Mouse (Mus musculus) stomach, postnatal 0 days (tissue): ENCODE results near the gene Borcs7. TPM values are rescaled to one million over a fixed set of nuclear protein-coding genes. Genes with fewer than 3 reads are reported as not detected.

Source experiments
- ATAC-seq: fragments of 200-750 bp; cut with Nextera tagmentation; 2 replicates; pipeline ENCODE4 v1.8.0; 2017; ENCODE audit not compliant: low FRiP score, low TSS enrichment
- DNase-seq: peaks from one replicate; pipeline ENCODE4 v3.0.0-alpha.2; 2016; ENCODE audit warnings: low spot score
- H3K27ac ChIP-seq: fragments of 300-500 bp; sonication (generic); replicated peaks from 2 replicates; pipeline ENCODE4 v1.5.1; 2014; ENCODE audit warnings: mild to moderate bottlenecking, control low read depth
- H3K27me3 ChIP-seq: fragments of 300-500 bp; sonication (generic); 2 replicates; pipeline ENCODE4 v1.6.1; 2014; ENCODE audit warnings: low read length; ENCODE audit not compliant: control insufficient read depth, insufficient read depth
- H3K36me3 ChIP-seq: fragments of 300-500 bp; sonication (generic); 2 replicates; pipeline ENCODE4 v1.6.1; 2014; ENCODE audit warnings: low read length, mixed read lengths; ENCODE audit not compliant: control insufficient read depth, insufficient read depth
- H3K4me1 ChIP-seq: fragments of 300-500 bp; sonication (generic); replicated peaks from 2 replicates; pipeline ENCODE4 v1.6.1; 2014; ENCODE audit warnings: antibody characterized with exemption; ENCODE audit not compliant: control insufficient read depth, insufficient read depth
- H3K4me2 ChIP-seq: fragments of 300-500 bp; sonication (generic); replicated peaks from 2 replicates; pipeline ENCODE4 v1.6.1; 2014; ENCODE audit warnings: low read depth, mild to moderate bottlenecking, control low read depth, moderate library complexity
- H3K4me3 ChIP-seq: fragments of 300-500 bp; sonication (generic); 2 replicates; pipeline ENCODE4 v1.5.1; 2014; ENCODE audit warnings: low read depth, low read length, control low read depth
- H3K9ac ChIP-seq: fragments of 300-500 bp; sonication (generic); 2 replicates; pipeline ENCODE4 v1.6.1; 2014; ENCODE audit warnings: mild to moderate bottlenecking, low read length, control low read depth, mixed read lengths
- H3K9me3 ChIP-seq: fragments of 300-500 bp; sonication (generic); 2 replicates; pipeline ENCODE4 v1.6.1; 2016; ENCODE audit warnings: low read length; ENCODE audit not compliant: control insufficient read depth
- CTCF ChIP-seq: IDR thresholded peaks from 2 replicates; pipeline ENCODE4 v1.5.1; 2016; ENCODE audit warnings: antibody characterized with exemption, low read depth, mild to moderate bottlenecking, moderate library complexity
- EP300 ChIP-seq: optimal IDR thresholded peaks from 2 replicates; pipeline ENCODE3; 2016; ENCODE audit warnings: antibody characterized with exemption
- whole genome bisulfite sequencing: fragments of 180-500 bp; shearing (Covaris S2); extraction: QIAGEN DNeasy Blood & Tissue Kit; methylation state at CpG from one replicate; pipeline ENCODE4 v1.1.7; 2014; 5-methylcytosine and 5-hydroxymethylcytosine counted together
- polyA plus RNA-seq: library from polyadenylated mRNA; unstranded; fragments of >200 nt; fragmentation: Nextera tagmentation; extraction: Ambion mirVana; gene quantifications from 2 replicates; pipeline ENCODE4 v1.2.1, GENCODE M21; 2015

Gene Borcs7
- polyA plus RNA-seq, 1 experiment from 2014 or later: 15.6 TPM

GRCm38 (mm10) chr19:46668263-46668662 is 21.4 kb upstream of the Borcs7 start:
- 76% methylated on average over 10 of the region's 10 CpGs for WGBS
- no peak overlapping the region for H3K27ac ChIP-seq
- ATAC-seq: no peak
- H3K4me2 ChIP-seq: no peak overlapping the region
- no peaks in the 10 kb centered on the region for H3K4me1 ChIP-seq
- H3K4me3 ChIP-seq: no peak overlapping the region
- H3K9me3 ChIP-seq: no peaks in the 10 kb centered on the region
- H3K36me3 ChIP-seq: no peaks in the 10 kb centered on the region
- no peak overlapping the region for H3K9ac ChIP-seq
- no peak for DNase-seq
- TF ChIP-seq CTCF: no peak
- no peak for TF ChIP-seq EP300
- H3K27me3 ChIP-seq: no peaks in the 10 kb centered on the region

- Histone ChIP-seq H3K9me3 (no peaks in the 10 kb centered on the region), H3K36me3 (no peaks in the 10 kb centered on the region), H3K27me3 (no peaks in the 10 kb centered on the region), H3K27ac (no peak overlapping the region), H3K9ac (no peak overlapping the region), H3K4me1 (no peaks in the 10 kb centered on the region), H3K4me2 (no peak overlapping the region), H3K4me3 (no peak overlapping the region)
- no peak for TF ChIP-seq CTCF
- no peak for DNase-seq
- WGBS: 57% methylated on average over 5 of the region's 5 CpGs
- no peak for ATAC-seq
These were observed 19.9 kb upstream of the Borcs7 start for GRCm38 (mm10) chr19:46669802-46670201.

DNA sequence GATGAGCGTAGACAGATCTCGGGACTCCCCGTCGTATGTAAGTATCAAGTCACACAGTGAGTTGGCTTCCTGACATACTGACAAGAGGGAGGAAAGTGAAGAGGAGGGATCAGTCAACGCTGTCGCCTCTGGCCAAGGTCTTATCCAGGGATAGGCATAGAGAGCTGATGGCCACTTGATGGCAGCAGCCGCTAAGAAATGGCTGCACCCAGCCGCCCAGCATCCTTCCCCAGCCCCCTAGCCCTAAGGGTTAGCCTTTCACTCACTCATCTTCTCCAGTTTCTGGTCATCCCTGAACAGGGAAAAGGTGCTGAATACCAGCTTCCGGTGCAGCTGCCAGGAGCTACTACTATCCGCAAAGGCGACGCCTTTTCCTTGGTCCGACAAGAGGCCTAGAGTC is 19.0 kb upstream of the Borcs7 start:
- H3K36me3 ChIP-seq: no peaks in the 10 kb centered on the region
- no peak overlapping the region for H3K4me2 ChIP-seq
- 27% methylated on average over 13 of the region's 13 CpGs for WGBS
- H3K27ac ChIP-seq: no peak overlapping the region
- DNase-seq (peak; percentile 72), ATAC-seq (peak; percentile 82)
- H3K4me1 ChIP-seq: no peaks in the 10 kb centered on the region
- no peaks in the 10 kb centered on the region for H3K9me3 ChIP-seq
- peak; percentile 91 for TF ChIP-seq CTCF
- TF ChIP-seq EP300: no peak
- no peak overlapping the region for H3K9ac ChIP-seq
- no peaks in the 10 kb centered on the region for H3K27me3 ChIP-seq
- no peak overlapping the region for H3K4me3 ChIP-seq

GRCm38 (mm10) chr19:46672766-46673418 is 16.8 kb upstream of the Borcs7 start, which contains the start of gene Cyp17a1:
Cyp17a1 (minus strand) TSS chr19:46673172.
- H3K27ac ChIP-seq: no peak within 1 kb of the TSS
- ATAC-seq (no peak), DNase-seq (no peak)
- whole genome bisulfite sequencing: 38% methylated on average over 5 of the region's 5 CpGs
- H3K9me3 ChIP-seq: no peaks in the 10 kb centered on the region
- H3K4me1 ChIP-seq: no peaks in the 10 kb centered on the region
- no peak within 1 kb of the TSS for H3K4me3 ChIP-seq
- no peak within 1 kb of the TSS for H3K9ac ChIP-seq
- TF ChIP-seq CTCF (no peak), EP300 (no peak)
- no peak within 1 kb of the TSS for H3K4me2 ChIP-seq
- no peaks in the 10 kb centered on the region for H3K27me3 ChIP-seq
- no peaks in the 10 kb centered on the region for H3K36me3 ChIP-seq

DNA sequence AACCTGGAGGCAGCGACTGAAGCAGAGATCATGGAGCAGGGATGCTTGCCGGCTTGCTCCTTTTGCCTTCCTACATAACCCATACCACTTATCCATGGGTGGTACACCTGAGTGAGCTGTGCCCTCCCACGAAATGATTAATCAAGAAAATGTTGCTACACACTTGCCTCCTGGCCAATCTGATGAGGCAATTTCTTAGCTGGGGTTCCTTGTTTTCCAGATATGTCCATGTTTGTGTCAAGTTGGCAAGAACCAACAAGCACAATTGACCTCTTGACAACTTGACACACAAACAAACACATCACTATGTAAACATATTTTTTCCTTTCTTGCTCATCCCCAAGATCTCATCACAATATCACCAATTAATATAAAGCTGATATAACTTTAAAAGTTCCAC is 14.1 kb upstream of the Borcs7 start:
- Histone ChIP-seq H3K4me3 (no peak overlapping the region), H3K36me3 (no peaks in the 10 kb centered on the region), H3K9ac (no peak overlapping the region), H3K9me3 (no peaks in the 10 kb centered on the region), H3K27me3 (no peaks in the 10 kb centered on the region), H3K27ac (no peak overlapping the region), H3K4me1 (no peaks in the 10 kb centered on the region), H3K4me2 (no peak overlapping the region)
- DNase-seq (no peak), ATAC-seq (no peak)
- no peak for TF ChIP-seq EP300
- TF ChIP-seq CTCF: no peak
- WGBS: 84% methylated on average over 3 of the region's 3 CpGs

DNA sequence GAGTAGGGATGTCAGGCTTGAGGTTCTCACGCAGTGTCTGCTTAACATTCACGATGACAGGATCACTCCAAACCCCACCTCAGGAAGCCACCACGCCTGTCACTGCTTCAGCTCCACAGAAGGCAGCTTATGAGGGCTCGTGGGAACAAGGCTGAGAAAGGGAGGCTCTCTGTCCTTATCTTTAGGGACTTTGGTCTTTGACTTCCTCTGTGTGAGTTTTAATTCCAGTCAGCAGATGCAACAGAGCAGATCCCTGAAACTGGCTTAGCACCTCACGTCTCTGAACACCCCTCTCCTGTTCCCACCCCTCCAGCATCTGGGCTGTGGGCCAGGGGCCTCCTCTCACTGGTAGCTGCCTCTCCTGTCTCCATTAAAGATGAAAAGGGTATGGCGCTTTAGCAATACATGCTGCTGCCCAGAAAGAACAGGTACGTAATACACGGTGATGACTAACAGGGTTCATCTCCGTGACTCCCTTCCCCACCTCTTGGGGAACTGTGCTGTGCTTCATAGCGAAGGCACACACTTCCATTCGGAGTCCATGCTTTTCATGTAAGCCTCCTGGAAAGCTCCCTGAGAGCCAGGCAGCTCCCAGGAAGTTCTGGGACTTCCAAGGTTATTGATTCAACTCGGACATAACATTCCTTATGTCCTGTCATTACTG is 9.9 kb upstream of the Borcs7 start:
- DNase-seq: no peak
- WGBS: 42% methylated on average over 12 of the region's 12 CpGs
- Histone ChIP-seq H3K4me3 (no peak overlapping the region), H3K36me3 (no peaks in the 10 kb centered on the region), H3K27ac (no peak overlapping the region), H3K4me2 (no peak overlapping the region), H3K4me1 (no peaks in the 10 kb centered on the region), H3K9me3 (no peaks in the 10 kb centered on the region), H3K27me3 (no peaks in the 10 kb centered on the region), H3K9ac (no peak overlapping the region)
- TF ChIP-seq EP300 (no peak), CTCF (no peak)
- ATAC-seq: no peak
